Mouse (Mus musculus) thymus, adult 2 months (tissue): ENCODE data around the gene Mrps16. TPM values are rescaled to one million over a fixed set of nuclear protein-coding genes. Genes with fewer than 3 reads are reported as not detected.

Source experiments
- DNase-seq: peaks from one replicate; pipeline ENCODE4 v3.0.0; 2021
- H3K27ac ChIP-seq: fragments of 200-500 bp; 2 replicates; pipeline ENCODE4 v1.5.1; 2012; ENCODE audit warnings: low read length, control low read depth; ENCODE audit not compliant: control insufficient read depth, insufficient read depth
- H3K27me3 ChIP-seq: fragments of 200-500 bp; 2 replicates; pipeline ENCODE4 v1.6.1; 2012; ENCODE audit warnings: mild to moderate bottlenecking, low read length, moderate library complexity, mixed read lengths; ENCODE audit not compliant: control insufficient read depth, insufficient read depth
- H3K36me3 ChIP-seq: fragments of 200-500 bp; 2 replicates; pipeline ENCODE4 v1.6.1; 2012; ENCODE audit warnings: mild to moderate bottlenecking, low read length, moderate library complexity; ENCODE audit not compliant: control insufficient read depth, insufficient read depth
- H3K4me1 ChIP-seq: fragments of 200-500 bp; replicated peaks from 2 replicates; pipeline ENCODE4 v1.6.1; 2012; ENCODE audit warnings: low read length; ENCODE audit not compliant: control insufficient read depth, insufficient read depth
- H3K4me3 ChIP-seq: fragments of 200-500 bp; 2 replicates; pipeline ENCODE4 v1.5.1; 2012; ENCODE audit warnings: mild to moderate bottlenecking, low read length, control low read depth, moderate library complexity; ENCODE audit not compliant: control insufficient read depth, insufficient read depth
- CTCF ChIP-seq: fragments of 200-500 bp; IDR thresholded peaks from 2 replicates; pipeline ENCODE4 v1.5.1; 2012; ENCODE audit warnings: mild to moderate bottlenecking, control low read depth, low read length, moderate library complexity, borderline replicate concordance; ENCODE audit not compliant: control insufficient read depth, poor library complexity, insufficient read depth; ENCODE audit errors: extremely low read depth
- POLR2A ChIP-seq: fragments of 200-500 bp; IDR thresholded peaks from 2 replicates; pipeline ENCODE4 v1.6.1; 2012; ENCODE audit warnings: mild to moderate bottlenecking, low read length, control low read depth, moderate library complexity; ENCODE audit not compliant: control insufficient read depth, poor library complexity, insufficient read depth; ENCODE audit errors: extremely low read depth
- WGBS: fragments of 180-500 bp; shearing (Covaris S2); methylation state at CpG from one replicate; pipeline ENCODE4 v1.1.7; 2018; 5-methylcytosine and 5-hydroxymethylcytosine counted together
- polyA plus RNA-seq: library from polyadenylated mRNA; depleted of rRNA; stranded (reverse); fragments of >200 nt; gene quantifications from 2 replicates; pipeline ENCODE4 v1.2.3, GENCODE M21; 2012

The Mrps16 gene
- polyA plus RNA-seq, 1 experiment, result 56.3 TPM

DNA sequence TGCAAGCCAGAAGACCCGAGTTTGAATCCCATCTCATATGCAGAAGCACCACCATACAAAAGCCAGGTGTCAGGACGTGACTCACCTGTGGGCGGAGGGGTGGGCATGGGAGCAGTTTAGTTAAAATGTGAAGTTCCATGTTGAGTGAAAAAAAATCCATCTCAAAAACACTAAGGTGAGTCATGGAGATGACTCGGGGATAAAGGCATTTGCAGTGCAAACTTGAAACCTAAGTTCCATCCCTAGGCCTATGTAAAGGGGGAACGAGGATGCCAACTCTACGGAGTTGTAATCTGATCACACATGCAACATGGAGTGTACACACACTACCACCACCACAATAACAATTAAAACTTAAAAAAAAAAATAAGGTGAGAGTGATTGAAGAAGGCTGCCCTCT, 29.6 kb upstream of the Mrps16 start:
- no peaks in the 10 kb centered on the region for H3K36me3 ChIP-seq
- DNase-seq, result no peak
- H3K27me3 ChIP-seq, result no peaks in the 10 kb centered on the region
- TF ChIP-seq POLR2A (no peak), CTCF (no peak)
- H3K4me1 ChIP-seq, result no peaks in the 10 kb centered on the region
- WGBS, result 94% methylated on average over 6 of the region's 6 CpGs
- no peak overlapping the region for H3K4me3 ChIP-seq
- H3K27ac ChIP-seq, result no peak overlapping the region

DNA sequence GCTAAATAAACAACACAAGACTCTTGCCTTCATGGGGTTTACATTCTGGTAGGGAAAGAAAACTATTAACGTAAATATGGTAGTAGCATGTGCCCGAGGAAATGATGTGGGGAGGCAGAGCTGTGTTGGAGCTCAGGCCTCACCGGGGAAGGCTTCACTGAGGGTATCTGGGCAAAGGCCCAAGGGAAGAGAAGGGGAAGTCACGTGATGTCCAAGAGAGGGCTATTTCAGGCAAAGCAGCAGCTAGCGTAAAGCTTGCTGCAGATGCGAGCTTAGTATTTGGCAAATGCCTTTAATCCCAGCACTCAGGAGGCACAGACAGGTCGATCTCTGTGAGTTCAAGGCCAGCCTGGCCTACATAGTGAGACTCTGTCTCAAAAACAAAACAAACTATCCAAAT, 28.8 kb upstream of the Mrps16 start:
- Histone ChIP-seq H3K4me3 (no peak overlapping the region), H3K36me3 (no peaks in the 10 kb centered on the region), H3K27me3 (no peaks in the 10 kb centered on the region), H3K27ac (no peak overlapping the region), H3K4me1 (no peaks in the 10 kb centered on the region)
- DNase-seq, result no peak
- WGBS, result 54% methylated on average over 7 of the region's 7 CpGs
- no peak for TF ChIP-seq POLR2A
- no peak for TF ChIP-seq CTCF

DNA sequence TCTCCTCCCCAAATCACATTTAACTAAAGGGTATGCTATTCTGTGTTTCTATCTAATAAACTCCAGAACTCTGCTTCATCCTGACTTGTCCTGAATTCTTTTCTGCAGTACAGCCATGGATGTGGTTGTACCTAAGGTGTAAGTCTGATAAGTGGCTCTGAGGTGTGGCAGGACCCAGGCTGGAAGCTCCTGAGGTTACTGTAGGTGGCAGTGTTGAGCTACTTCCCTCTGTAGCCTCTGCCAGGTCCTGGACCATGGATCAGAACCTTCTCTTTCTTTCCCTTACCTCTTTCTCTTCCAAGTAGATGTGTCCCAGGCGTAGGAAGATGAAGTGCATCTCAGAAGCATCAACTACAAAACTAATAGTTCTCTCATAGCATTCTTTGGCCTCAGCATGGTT, 6.6 kb upstream of the Mrps16 start:
- no peaks in the 10 kb centered on the region for H3K36me3 ChIP-seq
- no peak overlapping the region for H3K4me3 ChIP-seq
- 85% methylated on average over 1 of the region's 1 CpGs for WGBS
- H3K4me1 ChIP-seq, result no peaks in the 10 kb centered on the region
- no peaks in the 10 kb centered on the region for H3K27me3 ChIP-seq
- no peak overlapping the region for H3K27ac ChIP-seq
- TF ChIP-seq POLR2A (no peak), CTCF (no peak)
- peak; percentile 22 for DNase-seq

DNA sequence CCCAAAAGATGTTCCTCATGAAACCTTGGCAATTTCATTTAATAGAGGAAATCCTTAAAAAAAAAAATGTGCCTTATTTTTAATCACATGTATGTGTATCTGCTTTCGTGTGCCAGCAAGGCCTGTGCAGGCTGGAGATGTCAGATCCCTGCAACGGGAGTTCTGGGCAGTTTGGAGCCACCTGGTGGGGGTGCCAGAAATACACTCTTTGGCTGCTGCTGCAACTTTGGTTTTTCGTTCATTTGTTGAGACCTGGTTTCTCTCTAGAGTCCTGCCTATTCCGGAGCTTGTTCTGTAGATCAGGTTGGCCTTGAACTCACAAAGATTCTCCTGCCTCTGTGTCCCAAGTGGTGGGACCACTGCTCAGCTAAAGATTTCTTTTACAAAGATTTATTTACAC, 5.4 kb upstream of the Mrps16 start:
- DNase-seq, result peak; percentile 41
- no peak overlapping the region for H3K4me3 ChIP-seq
- no peaks in the 10 kb centered on the region for H3K4me1 ChIP-seq
- H3K36me3 ChIP-seq, result no peaks in the 10 kb centered on the region
- 32% methylated on average over 4 of the region's 4 CpGs for WGBS
- H3K27me3 ChIP-seq, result no peaks in the 10 kb centered on the region
- TF ChIP-seq POLR2A (no peak), CTCF (peak; percentile 55; the same call in 1 of the 2 replicates)
- H3K27ac ChIP-seq, result no peak overlapping the region

DNA sequence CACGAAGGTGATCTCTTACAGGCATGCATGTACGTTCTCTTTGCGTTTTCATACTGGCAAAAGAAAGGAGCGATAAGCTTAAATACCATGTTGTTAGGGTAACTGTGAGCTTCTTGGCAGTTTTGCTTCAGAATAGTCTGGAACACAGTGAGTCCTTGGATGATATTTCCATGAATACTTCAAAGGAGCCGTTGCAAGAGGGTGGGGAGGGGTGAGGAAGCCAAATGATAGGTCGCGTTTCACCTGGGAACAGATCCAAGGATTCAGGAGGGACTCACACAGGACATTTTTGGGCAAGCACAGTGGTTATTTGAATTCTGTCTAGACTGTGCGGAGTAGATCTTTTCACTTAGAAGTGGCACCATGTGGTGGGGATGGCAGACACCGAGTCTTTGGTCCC, 3.8 kb upstream of the Mrps16 start:
- TF ChIP-seq CTCF (no peak), POLR2A (no peak)
- H3K4me3 ChIP-seq, result no peak overlapping the region
- H3K27me3 ChIP-seq, result no peaks in the 10 kb centered on the region
- H3K27ac ChIP-seq, result no peak overlapping the region
- no peaks in the 10 kb centered on the region for H3K36me3 ChIP-seq
- DNase-seq, result no peak
- H3K4me1 ChIP-seq, result peaks cover 4% of the 10 kb centered on the region; the same call in 1 of the 2 replicates
- 93% methylated on average over 9 of the region's 9 CpGs for WGBS

DNA sequence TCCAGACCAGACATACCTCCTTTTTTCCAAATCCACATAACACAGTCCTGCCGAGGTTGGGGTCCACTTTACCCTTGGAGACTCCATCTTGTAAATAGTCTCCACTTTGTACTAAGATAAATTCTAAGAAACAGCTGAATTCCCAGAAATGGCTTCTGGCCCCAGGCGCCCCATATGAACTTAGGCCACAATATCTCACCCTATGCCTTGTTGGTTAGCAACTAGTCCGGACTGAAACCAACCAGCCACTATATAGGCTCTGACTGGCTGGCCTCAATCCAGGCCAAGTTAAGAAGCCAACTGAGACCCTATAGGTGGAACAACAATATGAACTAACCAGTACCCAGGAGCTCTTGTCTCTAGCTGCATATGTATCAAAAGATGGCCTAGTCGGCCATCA, 1.1 kb downstream of the Mrps16 start:
- no peak for DNase-seq
- WGBS, result 85% methylated on average over 4 of the region's 4 CpGs
- no peak overlapping the region for H3K27ac ChIP-seq
- no peaks in the 10 kb centered on the region for H3K27me3 ChIP-seq
- H3K36me3 ChIP-seq, result peaks cover 3% of the 10 kb centered on the region; the same call in 1 of the 2 replicates
- H3K4me1 ChIP-seq, result peaks cover 6% of the 10 kb centered on the region; the same call in 1 of the 2 replicates
- H3K4me3 ChIP-seq, result no peak overlapping the region
- no peak for TF ChIP-seq CTCF
- TF ChIP-seq POLR2A, result no peak

DNA sequence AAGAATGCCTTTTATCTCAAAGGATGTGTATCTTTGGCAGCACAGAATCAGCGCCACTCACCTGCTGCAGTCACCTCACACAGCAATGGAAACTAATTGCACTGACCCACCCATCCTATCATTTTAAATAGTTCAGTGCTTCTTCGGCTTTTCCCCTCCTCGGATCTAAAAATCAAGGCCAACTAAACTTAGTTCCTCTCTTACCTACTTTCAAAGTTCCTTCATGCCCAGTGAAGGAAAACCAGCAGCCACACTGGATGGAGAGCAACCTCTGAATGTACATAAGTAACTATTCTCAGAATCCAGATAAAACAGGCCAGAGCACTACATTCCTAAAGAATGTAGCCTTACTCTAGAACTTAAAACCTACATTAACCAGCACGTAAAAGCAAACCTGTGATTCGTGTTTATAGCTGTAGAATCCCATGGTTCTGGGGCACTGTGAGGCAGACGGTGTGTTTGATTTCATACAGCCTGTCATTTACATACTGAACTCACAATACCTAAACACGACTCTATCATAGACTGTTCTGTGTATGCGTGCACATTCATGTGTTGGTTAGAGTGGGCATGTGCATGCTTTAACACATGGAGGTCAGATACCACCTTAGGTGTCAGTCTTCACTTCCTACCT, 3.9 kb downstream of the Mrps16 start:
- DNase-seq, result no peak
- H3K4me1 ChIP-seq, result peaks cover 13% of the 10 kb centered on the region; the same call in 1 of the 2 replicates
- peaks cover 17% of the 10 kb centered on the region for H3K36me3 ChIP-seq
- WGBS, result 93% methylated on average over 8 of the region's 8 CpGs
- no peak overlapping the region for H3K4me3 ChIP-seq
- TF ChIP-seq CTCF (no peak), POLR2A (no peak)
- H3K27ac ChIP-seq, result no peak overlapping the region; the same call in 1 of the 2 replicates
- no peaks in the 10 kb centered on the region for H3K27me3 ChIP-seq
